Mouse (Mus musculus): ENCODE results near the gene Frem2.

The Frem2 gene

GRCm38 (mm10) chr3:53656878-53657561 is at the start of gene Frem2:
TSS of gene Frem2 (minus strand) at chr3:53657355.
- no peak for DNase-seq (ENCODE audit: low read depth in 2 of 2, low spot score in 2 of 2)

- no peak for DNase-seq (ENCODE audit: low read depth in 2 of 2, low spot score in 2 of 2)
These were observed 48.9 kb upstream of the Frem2 start for GRCm38 (mm10) chr3:53705992-53706495.

- no peak for DNase-seq (ENCODE audit: low read depth in 2 of 2, low spot score in 2 of 2)
These were observed 46.0 kb upstream of the Frem2 start for GRCm38 (mm10) chr3:53703126-53703505.

GRCm38 (mm10) chr3:53702421-53703125 is 45.4 kb upstream of the Frem2 start:
- no peak for DNase-seq (ENCODE audit: low read depth in 2 of 2, low spot score in 2 of 2)

GRCm38 (mm10) chr3:53701940-53702339 is 44.8 kb upstream of the Frem2 start:
- DNase-seq (ENCODE audit: low read depth in 2 of 2, low spot score in 2 of 2), result no peak

- no peak for DNase-seq (ENCODE audit: low read depth in 2 of 2, low spot score in 2 of 2)
These were observed 30.6 kb upstream of the Frem2 start for GRCm38 (mm10) chr3:53687776-53688175.

GRCm38 (mm10) chr3:53682244-53682643 is 25.1 kb upstream of the Frem2 start:
- no peak for DNase-seq (ENCODE audit: low read depth in 2 of 2, low spot score in 2 of 2)

- DNase-seq (ENCODE audit: low read depth in 2 of 2, low spot score in 2 of 2), result no peak
These were observed 23.7 kb upstream of the Frem2 start for GRCm38 (mm10) chr3:53680816-53681215.

GRCm38 (mm10) chr3:53674225-53674624 is 17.1 kb upstream of the Frem2 start:
- DNase-seq (ENCODE audit: low read depth in 2 of 2, low spot score in 2 of 2), result no peak

- DNase-seq (ENCODE audit: low read depth in 2 of 2, low spot score in 2 of 2), result no peak
These were observed 12.6 kb upstream of the Frem2 start for GRCm38 (mm10) chr3:53669736-53670135.

- DNase-seq (ENCODE audit: low read depth in 2 of 2, low spot score in 2 of 2), result no peak
These were observed 784 bp upstream of the Frem2 start for GRCm38 (mm10) chr3:53657744-53658534.

GRCm38 (mm10) chr3:53656328-53656877 is 752 bp downstream of the Frem2 start:
- no peak for DNase-seq (ENCODE audit: low read depth in 2 of 2, low spot score in 2 of 2)

- DNase-seq (ENCODE audit: low read depth in 2 of 2, low spot score in 2 of 2), result no peak
These were observed 1.8 kb downstream of the Frem2 start for GRCm38 (mm10) chr3:53655343-53655742.

GRCm38 (mm10) chr3:53650003-53650748 is 7.0 kb downstream of the Frem2 start:
- no peak for DNase-seq (ENCODE audit: low read depth in 2 of 2, low spot score in 2 of 2)

- DNase-seq (ENCODE audit: low read depth in 2 of 2, low spot score in 2 of 2), result no peak
These were observed 7.7 kb downstream of the Frem2 start for GRCm38 (mm10) chr3:53649425-53649824.

GRCm38 (mm10) chr3:53648902-53649301 is 8.3 kb downstream of the Frem2 start:
- no peak for DNase-seq (ENCODE audit: low read depth in 2 of 2, low spot score in 2 of 2)

- DNase-seq (ENCODE audit: low read depth in 2 of 2, low spot score in 2 of 2), result no peak
These were observed 21.2 kb downstream of the Frem2 start for GRCm38 (mm10) chr3:53635948-53636347.

- no peak for DNase-seq (ENCODE audit: low read depth in 2 of 2, low spot score in 2 of 2)
These were observed 26.0 kb downstream of the Frem2 start for GRCm38 (mm10) chr3:53631126-53631525.

- DNase-seq (ENCODE audit: low read depth in 2 of 2, low spot score in 2 of 2), result no peak
These were observed 26.5 kb downstream of the Frem2 start for GRCm38 (mm10) chr3:53630630-53631029.

GRCm38 (mm10) chr3:53629966-53630365 is 27.2 kb downstream of the Frem2 start:
- no peak for DNase-seq (ENCODE audit: low read depth in 2 of 2, low spot score in 2 of 2)

- no peak for DNase-seq (ENCODE audit: low read depth in 2 of 2, low spot score in 2 of 2)
These were observed 33.9 kb downstream of the Frem2 start for GRCm38 (mm10) chr3:53623222-53623621.
